Mouse (Mus musculus): ENCODE measurements at regions not wholly inside any gene's neighbourhood (a gene's known extent, or its start where the extent isn't known, plus 50 kb on each side); places are given as distances from the start of the nearest gene placed in this dataset.

- no peaks in the 10 kb centered on the region for H3K9me3 ChIP-seq
- H3K4me2 ChIP-seq, result no peak overlapping the region
- no peak overlapping the region for H3K27ac ChIP-seq
- H3K27me3 ChIP-seq, result no peaks in the 10 kb centered on the region
- no peaks in the 10 kb centered on the region for H3K36me3 ChIP-seq
- no peak overlapping the region for H3K9ac ChIP-seq
- WGBS, result 42% methylated on average over 4 of the region's 4 CpGs
- peaks cover 16% of the 10 kb centered on the region for H3K4me1 ChIP-seq (replicated peaks)
- ATAC-seq (ENCODE audit: low FRiP score), result peak; percentile 82
- no peak overlapping the region for H3K4me3 ChIP-seq
These were observed 333.0 kb downstream of the Lpin1 start for GRCm38 (mm10) chr12:16277567-16278332.

- peaks cover 16% of the 10 kb centered on the region for H3K4me1 ChIP-seq (replicated peaks)
- no peak overlapping the region for H3K4me2 ChIP-seq
- no peak overlapping the region for H3K4me3 ChIP-seq
- H3K9ac ChIP-seq, result no peak overlapping the region
- H3K9me3 ChIP-seq, result no peaks in the 10 kb centered on the region
- no peak for ATAC-seq (ENCODE audit: low FRiP score)
- no peaks in the 10 kb centered on the region for H3K27me3 ChIP-seq
- no peak overlapping the region for H3K27ac ChIP-seq
- WGBS, result 32% methylated on average over 2 of the region's 2 CpGs
- no peaks in the 10 kb centered on the region for H3K36me3 ChIP-seq
These were observed 333.6 kb downstream of the Lpin1 start for GRCm38 (mm10) chr12:16277144-16277543.

GRCm38 (mm10) chr12:16276301-16276700 lies 334.5 kb downstream of the Lpin1 start:
- Histone ChIP-seq H3K27ac (no peak overlapping the region), H3K4me3 (no peak overlapping the region), H3K36me3 (no peaks in the 10 kb centered on the region), H3K9ac (no peak overlapping the region), H3K4me2 (no peak overlapping the region), H3K9me3 (no peaks in the 10 kb centered on the region), H3K27me3 (no peaks in the 10 kb centered on the region), H3K4me1 (replicated peaks) (peaks cover 16% of the 10 kb centered on the region)
- WGBS, result 88% methylated on average over 4 of the region's 4 CpGs
- no peak for ATAC-seq (ENCODE audit: low FRiP score)

- no peak overlapping the region for H3K4me3 ChIP-seq
- H3K9ac ChIP-seq, result no peak overlapping the region
- H3K36me3 ChIP-seq, result no peaks in the 10 kb centered on the region
- H3K4me2 ChIP-seq, result no peak overlapping the region
- no peaks in the 10 kb centered on the region for H3K9me3 ChIP-seq
- no peak overlapping the region for H3K27ac ChIP-seq
- peaks cover 7% of the 10 kb centered on the region for H3K4me1 ChIP-seq (replicated peaks)
- no peak for ATAC-seq (ENCODE audit: low FRiP score)
- H3K27me3 ChIP-seq, result no peaks in the 10 kb centered on the region
These were observed 338.3 kb downstream of the Lpin1 start for GRCm38 (mm10) chr12:16272441-16272840.

DNA sequence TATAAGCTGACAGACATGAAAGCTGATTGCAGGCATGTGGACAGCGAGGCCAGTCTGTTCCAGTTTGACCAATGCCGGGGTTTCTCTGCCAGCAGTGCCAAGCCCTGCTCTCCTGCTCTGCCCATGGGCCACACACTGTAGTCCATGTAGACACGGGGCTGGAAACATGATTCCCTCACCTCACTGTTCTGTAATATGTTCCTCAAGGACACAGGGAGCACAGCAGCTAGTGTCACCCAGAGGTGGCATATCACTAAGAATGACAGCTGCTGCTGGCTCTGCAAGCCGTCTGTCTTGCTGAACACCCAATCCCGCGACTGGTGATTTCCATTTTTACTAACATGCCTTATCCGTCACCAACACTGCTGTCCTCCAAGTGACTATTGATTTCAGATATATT lies 339.9 kb downstream of the Lpin1 start:
- H3K27ac ChIP-seq, result no peak overlapping the region
- no peaks in the 10 kb centered on the region for H3K27me3 ChIP-seq
- no peaks in the 10 kb centered on the region for H3K4me1 ChIP-seq (replicated peaks)
- H3K4me2 ChIP-seq, result no peak overlapping the region
- H3K9ac ChIP-seq, result no peak overlapping the region
- no peaks in the 10 kb centered on the region for H3K9me3 ChIP-seq
- ATAC-seq (ENCODE audit: low FRiP score), result no peak
- no peak overlapping the region for H3K4me3 ChIP-seq
- 75% methylated on average over 7 of the region's 7 CpGs for WGBS
- H3K36me3 ChIP-seq, result no peaks in the 10 kb centered on the region

GRCm38 (mm10) chr12:16269706-16270105 lies 341.1 kb downstream of the Lpin1 start:
- H3K9ac ChIP-seq, result no peak overlapping the region
- H3K4me2 ChIP-seq, result no peak overlapping the region
- H3K36me3 ChIP-seq, result no peaks in the 10 kb centered on the region
- no peaks in the 10 kb centered on the region for H3K27me3 ChIP-seq
- no peak for ATAC-seq (ENCODE audit: low FRiP score)
- no peak overlapping the region for H3K4me3 ChIP-seq
- no peak overlapping the region for H3K27ac ChIP-seq
- H3K9me3 ChIP-seq, result no peaks in the 10 kb centered on the region
- H3K4me1 ChIP-seq (replicated peaks), result no peaks in the 10 kb centered on the region
- WGBS, result 74% methylated on average over 4 of the region's 4 CpGs

- H3K9me3 ChIP-seq, result no peaks in the 10 kb centered on the region
- no peak overlapping the region for H3K4me2 ChIP-seq
- H3K4me3 ChIP-seq, result no peak overlapping the region
- no peak overlapping the region for H3K27ac ChIP-seq
- no peak for ATAC-seq (ENCODE audit: low FRiP score)
- no peak overlapping the region for H3K9ac ChIP-seq
- no peaks in the 10 kb centered on the region for H3K27me3 ChIP-seq
- no peaks in the 10 kb centered on the region for H3K36me3 ChIP-seq
- H3K4me1 ChIP-seq (replicated peaks), result no peaks in the 10 kb centered on the region
- WGBS, result 80% methylated on average over 8 of the region's 8 CpGs
These were observed 342.1 kb downstream of the Lpin1 start for GRCm38 (mm10) chr12:16268621-16269165.

DNA sequence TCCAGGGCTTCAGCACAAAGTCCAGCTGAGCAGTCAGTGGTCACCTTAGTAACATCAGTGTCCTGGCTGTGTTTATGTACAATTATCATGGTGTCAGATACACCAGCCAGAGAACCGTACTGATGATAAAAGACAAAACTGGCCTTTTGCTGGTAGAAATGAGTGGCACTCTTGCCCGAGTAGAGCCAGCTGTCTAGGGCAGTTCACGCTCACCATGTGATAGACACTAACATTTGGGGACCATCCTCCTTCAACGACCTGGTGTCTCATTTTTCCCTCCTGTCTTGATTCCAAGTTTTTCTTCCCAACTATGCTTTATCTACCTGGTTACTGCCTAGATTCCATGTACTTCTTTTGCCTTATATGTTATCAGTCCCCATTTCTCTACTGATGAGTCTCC lies 349.3 kb downstream of the Lpin1 start:
- no peak overlapping the region for H3K4me2 ChIP-seq
- 79% methylated on average over 4 of the region's 4 CpGs for WGBS

DNA sequence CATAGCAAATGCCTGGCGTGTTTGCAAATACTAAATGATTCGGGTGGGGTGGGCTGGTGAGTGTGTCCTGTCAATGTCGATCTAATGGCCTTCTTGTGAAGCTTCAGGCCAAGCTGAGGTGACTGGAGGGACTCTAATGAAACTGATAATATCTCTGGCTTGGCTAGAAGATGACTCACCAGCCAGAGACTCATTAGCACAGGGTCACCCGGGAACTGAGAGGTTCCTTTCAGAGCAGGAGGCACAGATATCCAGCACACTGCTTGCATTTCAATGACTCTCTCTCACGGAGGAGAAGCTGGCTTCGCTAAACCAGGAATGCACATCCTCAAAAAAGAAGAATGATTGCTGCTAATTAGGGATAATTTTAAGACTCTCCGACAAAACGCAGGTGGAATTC lies 349.8 kb downstream of the Lpin1 start:
- Histone ChIP-seq H3K9ac (no peak overlapping the region), H3K27ac (no peak overlapping the region), H3K9me3 (no peaks in the 10 kb centered on the region), H3K4me1 (replicated peaks) (peaks cover 10% of the 10 kb centered on the region; the same call in 1 of the 2 replicates), H3K4me3 (no peak overlapping the region), H3K4me2 (no peak overlapping the region), H3K27me3 (no peaks in the 10 kb centered on the region), H3K36me3 (no peaks in the 10 kb centered on the region)
- peak; percentile 59; the same call in 1 of the 2 replicates for ATAC-seq (ENCODE audit: low FRiP score)
- 65% methylated on average over 8 of the region's 8 CpGs for WGBS

More for the DNA sequence above, 349.3 kb downstream of the Lpin1 start:
- Histone ChIP-seq H3K9ac (no peak overlapping the region), H3K27me3 (no peaks in the 10 kb centered on the region), H3K36me3 (no peaks in the 10 kb centered on the region), H3K9me3 (no peaks in the 10 kb centered on the region), H3K4me3 (no peak overlapping the region), H3K4me1 (replicated peaks) (peaks cover 10% of the 10 kb centered on the region; the same call in 1 of the 2 replicates), H3K27ac (no peak overlapping the region)
- ATAC-seq (ENCODE audit: low FRiP score), result no peak

GRCm38 (mm10) chr12:16260501-16260900 lies 350.3 kb downstream of the Lpin1 start:
- H3K4me3 ChIP-seq, result no peak overlapping the region
- WGBS, result 75% methylated on average over 2 of the region's 2 CpGs

GRCm38 (mm10) chr12:16250621-16251020 lies 360.1 kb downstream of the Lpin1 start:
- WGBS, result 88% methylated on average over 1 of the region's 1 CpGs
- no peak overlapping the region for H3K27ac ChIP-seq
- no peaks in the 10 kb centered on the region for H3K36me3 ChIP-seq
- no peak overlapping the region for H3K4me2 ChIP-seq
- no peak for ATAC-seq (ENCODE audit: low FRiP score)
- H3K4me1 ChIP-seq (replicated peaks), result no peaks in the 10 kb centered on the region
- no peak overlapping the region for H3K4me3 ChIP-seq
- no peak overlapping the region for H3K9ac ChIP-seq
- no peaks in the 10 kb centered on the region for H3K9me3 ChIP-seq
- H3K27me3 ChIP-seq, result no peaks in the 10 kb centered on the region

More at GRCm38 (mm10) chr12:16260501-16260900, 350.3 kb downstream of the Lpin1 start:
- Histone ChIP-seq H3K4me2 (no peak overlapping the region), H3K9me3 (no peaks in the 10 kb centered on the region), H3K36me3 (no peaks in the 10 kb centered on the region), H3K27me3 (no peaks in the 10 kb centered on the region), H3K9ac (no peak overlapping the region), H3K27ac (no peak overlapping the region), H3K4me1 (replicated peaks) (peaks cover 10% of the 10 kb centered on the region; the same call in 1 of the 2 replicates)
- ATAC-seq (ENCODE audit: low FRiP score), result no peak

GRCm38 (mm10) chr12:16250096-16250495 lies 360.7 kb downstream of the Lpin1 start:
- no peak for ATAC-seq (ENCODE audit: low FRiP score)
- Histone ChIP-seq H3K27me3 (no peaks in the 10 kb centered on the region), H3K9me3 (no peaks in the 10 kb centered on the region), H3K9ac (no peak overlapping the region), H3K4me2 (no peak overlapping the region), H3K4me3 (no peak overlapping the region), H3K27ac (no peak overlapping the region), H3K36me3 (no peaks in the 10 kb centered on the region), H3K4me1 (replicated peaks) (no peaks in the 10 kb centered on the region)
- 94% methylated on average over 5 of the region's 5 CpGs for WGBS

DNA sequence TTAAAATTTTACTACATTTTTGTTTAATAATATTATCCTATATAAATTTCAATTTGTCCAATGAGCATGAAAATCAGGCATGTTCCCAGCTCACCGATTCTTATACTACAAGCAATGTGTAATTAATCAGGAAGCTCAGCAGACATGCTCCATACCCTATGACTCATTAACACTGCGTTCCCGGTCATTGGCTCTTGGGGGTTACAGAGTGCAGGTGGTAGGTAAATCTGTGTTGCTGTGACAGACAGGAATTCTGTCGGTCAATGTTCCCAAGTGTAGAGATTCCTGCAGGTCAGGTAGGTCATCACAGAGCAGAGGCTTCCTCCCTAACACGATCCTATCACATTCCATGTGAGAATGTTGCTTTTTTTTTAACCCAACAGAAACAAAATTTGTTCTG lies 371.0 kb downstream of the Lpin1 start:
- no peaks in the 10 kb centered on the region for H3K27me3 ChIP-seq
- no peak overlapping the region for H3K4me2 ChIP-seq
- no peaks in the 10 kb centered on the region for H3K36me3 ChIP-seq
- ATAC-seq (ENCODE audit: low FRiP score), result no peak
- H3K9me3 ChIP-seq, result no peaks in the 10 kb centered on the region
- no peak overlapping the region for H3K4me3 ChIP-seq
- 78% methylated on average over 5 of the region's 5 CpGs for WGBS
- H3K4me1 ChIP-seq (replicated peaks), result no peaks in the 10 kb centered on the region
- no peak overlapping the region for H3K9ac ChIP-seq
- H3K27ac ChIP-seq, result no peak overlapping the region

Measured in hindbrain, embryonic 13.5 days (tissue).